Mouse (Mus musculus) megakaryocyte, adult 5-6 weeks (primary cell): ENCODE measurements at regions not wholly inside any gene's neighbourhood (a gene's known extent, or its start where the extent isn't known, plus 50 kb on each side); places are given as distances from the start of the nearest gene placed in this dataset.
A peak's percentile ranks its signal among the peaks of the same experiment; 100 is the strongest.

Experiments
- ATAC-seq: 2 replicates; pipeline ENCODE4 v1.8.0; 2016; ENCODE audit warnings: mild to moderate bottlenecking, inconsistent platforms; ENCODE audit not compliant: poor library complexity, severe bottlenecking

- ATAC-seq: no peak
Measured at GRCm38 (mm10) chr9:120628794-120629560, 57.7 kb downstream of the Rpl14 start.

- no peak for ATAC-seq
Measured at GRCm38 (mm10) chr9:120629609-120630008, 58.4 kb downstream of the Rpl14 start.

GRCm38 (mm10) chr9:120632821-120633220 lies 61.6 kb downstream of the Rpl14 start:
- ATAC-seq: no peak

- ATAC-seq: no peak
Measured at GRCm38 (mm10) chr9:120642656-120643055, 71.4 kb downstream of the Rpl14 start.

- ATAC-seq: no peak
Measured at GRCm38 (mm10) chr9:120643371-120643770, 72.1 kb downstream of the Rpl14 start.

GRCm38 (mm10) chr9:120645776-120646175 lies 74.5 kb downstream of the Rpl14 start:
- no peak for ATAC-seq

GRCm38 (mm10) chr9:120646806-120647667 lies 75.8 kb downstream of the Rpl14 start:
- no peak for ATAC-seq

- ATAC-seq: no peak
Measured at GRCm38 (mm10) chr9:120647668-120647955, 76.4 kb downstream of the Rpl14 start.

- ATAC-seq: no peak
Measured at GRCm38 (mm10) chr9:120652733-120653132, 81.5 kb downstream of the Rpl14 start.

- ATAC-seq: no peak
Measured at GRCm38 (mm10) chr9:120653170-120653569, 81.9 kb downstream of the Rpl14 start.

- no peak for ATAC-seq
Measured at GRCm38 (mm10) chr9:120654736-120655135, 83.5 kb downstream of the Rpl14 start.

GRCm38 (mm10) chr9:120656976-120657375 lies 85.7 kb downstream of the Rpl14 start:
- no peak; the same call in 1 of the 2 replicates for ATAC-seq

- no peak for ATAC-seq
Measured at GRCm38 (mm10) chr9:120657786-120658185, 86.5 kb downstream of the Rpl14 start.

- ATAC-seq: no peak
Measured at GRCm38 (mm10) chr9:120658576-120658975, 87.3 kb downstream of the Rpl14 start.

GRCm38 (mm10) chr9:120661226-120661625 lies 90.0 kb downstream of the Rpl14 start:
- ATAC-seq: no peak

GRCm38 (mm10) chr9:120661641-120662227 lies 90.5 kb downstream of the Rpl14 start:
- no peak for ATAC-seq

GRCm38 (mm10) chr9:120663181-120663580 lies 91.9 kb downstream of the Rpl14 start:
- ATAC-seq: no peak

GRCm38 (mm10) chr9:120664086-120664485 lies 92.8 kb downstream of the Rpl14 start:
- ATAC-seq: no peak

- no peak for ATAC-seq
Measured at GRCm38 (mm10) chr9:120672452-120672851, 101.2 kb downstream of the Rpl14 start.

- peak; percentile 76 for ATAC-seq
Measured at GRCm38 (mm10) chr9:120674855-120675254, 103.6 kb downstream of the Rpl14 start.

- ATAC-seq: no peak
Measured at GRCm38 (mm10) chr9:120675371-120676150, 104.3 kb downstream of the Rpl14 start.
